8 mouse cellular contexts compared by ENCODE assay signal in the genomic region with DNA sequence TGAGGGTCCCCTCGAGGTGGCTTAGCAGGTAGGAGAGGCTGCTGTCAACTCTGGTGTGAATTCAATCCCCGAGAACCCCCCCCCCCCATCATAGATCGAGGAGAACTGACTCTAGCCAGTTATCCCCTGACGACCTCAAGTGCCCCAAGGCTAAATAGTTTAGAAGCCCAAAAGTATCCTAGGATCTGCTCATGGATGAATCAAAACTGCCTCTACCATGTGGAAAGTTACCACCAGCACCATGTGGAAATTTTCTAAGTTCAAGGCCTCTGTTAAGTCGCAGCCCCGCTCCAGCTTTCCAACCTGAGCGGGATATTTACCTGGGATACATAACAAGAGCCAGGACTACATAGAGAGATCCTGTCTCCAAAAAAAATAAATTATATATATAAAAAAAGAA. TPM values are rescaled to one million over a fixed set of nuclear protein-coding genes. Genes with fewer than 3 reads are reported as not detected.
DNase-seq lines count a peak whose midpoint lies in the region; ATAC-seq and TF ChIP-seq lines count a peak whose summit lies in the region.
"Had no signal": no experiment of that assay in that cellular context is flagged by ENCODE, and none has a peak within 500 bp of the region (broad histone marks: within the 10 kb centered on the region; RNA-seq: fewer than 3 reads in every experiment).

No protein-coding gene starts in this region.

- no peaks in the 10 kb centered on the region for H3K9me3 ChIP-seq in lung, embryonic 16.5 days (ENCODE audit: control insufficient read depth, low read length)
- H3K9me3 ChIP-seq in limb, embryonic 11.5 days (ENCODE audit: control insufficient read depth, low read length) = no peaks in the 10 kb centered on the region
- H3K9me3 ChIP-seq in stomach, embryonic 15.5 days = no peaks in the 10 kb centered on the region

- no peak overlapping the region for H3K27ac ChIP-seq in lung, embryonic 16.5 days (ENCODE audit: low read length)
- no peak overlapping the region for H3K27ac ChIP-seq in embryonic fibroblast, embryonic 13.5 days (ENCODE audit: insufficient read depth, low read length)
- no peak overlapping the region for H3K27ac ChIP-seq in limb, embryonic 11.5 days (replicated peaks; ENCODE audit: low read depth, low read length)
- 0 out of 2 replicates have a peak overlapping the region, but pooled peaks have one; percentile 96 for H3K27ac ChIP-seq in stomach, embryonic 15.5 days

- ATAC-seq in lung, embryonic 16.5 days (ENCODE audit: low read depth) = no peak
- ATAC-seq in limb, embryonic 11.5 days (ENCODE audit: insufficient number of reproducible peaks, low FRiP score, low TSS enrichment, low read depth) = no peak
- ATAC-seq in stomach, embryonic 15.5 days (ENCODE audit: insufficient read depth, low FRiP score, low read depth) = no peak

- peaks cover 24% of the 10 kb centered on the region for H3K4me1 ChIP-seq in lung, embryonic 16.5 days (replicated peaks; ENCODE audit: control insufficient read depth, insufficient read depth, low read length)
- peaks cover 9% of the 10 kb centered on the region for H3K4me1 ChIP-seq in lung, adult 2 months (ENCODE audit: control insufficient read depth, insufficient read depth, low read length)
- peaks cover 3% of the 10 kb centered on the region; the same call in 1 of the 2 replicates for H3K4me1 ChIP-seq in embryonic fibroblast, embryonic 13.5 days (ENCODE audit: control insufficient read depth, insufficient read depth, low read length)
- H3K4me1 ChIP-seq in limb, embryonic 11.5 days (ENCODE audit: control insufficient read depth, insufficient read depth, low read length) = peaks cover 18% of the 10 kb centered on the region
- peaks cover 22% of the 10 kb centered on the region for H3K4me1 ChIP-seq in stomach, embryonic 15.5 days

- no peak for DNase-seq in lung, adult 2 months
- no peak for DNase-seq in limb, embryonic 11.5 days (ENCODE audit: low spot score)
- DNase-seq in natural killer cell, adult 2 months (ENCODE audit: low spot score in 2 of 2) = no peak
- no peak for DNase-seq in left cerebral cortex, postnatal 4 days

- 0 out of 2 replicates have a peak, but pooled peaks cover 2% of the 10 kb centered on the region for H3K36me3 ChIP-seq in lung, embryonic 16.5 days (ENCODE audit: control insufficient read depth, insufficient read depth, low read length)
- H3K36me3 ChIP-seq in limb, embryonic 11.5 days (ENCODE audit: control insufficient read depth, insufficient read depth, low read length) = peaks cover 4% of the 10 kb centered on the region; the same call in 1 of the 2 replicates
- no peaks in the 10 kb centered on the region for H3K36me3 ChIP-seq in stomach, embryonic 15.5 days

- TF ChIP-seq CTCF in lung, adult 2 months (IDR thresholded peaks at IDR 0.05; ENCODE audit: insufficient read depth, low read length) = no peak
- TF ChIP-seq CTCF in embryonic fibroblast, embryonic 13.5 days (IDR thresholded peaks at IDR 0.05; ENCODE audit: borderline replicate concordance, insufficient read depth, low read length) = no peak

- no peaks in the 10 kb centered on the region for H3K27me3 ChIP-seq in lung, embryonic 16.5 days (ENCODE audit: control insufficient read depth, insufficient read depth, low read depth, low read length)
- no peaks in the 10 kb centered on the region for H3K27me3 ChIP-seq in limb, embryonic 11.5 days (ENCODE audit: control insufficient read depth, insufficient read depth, low read length)
- no peaks in the 10 kb centered on the region for H3K27me3 ChIP-seq in stomach, embryonic 15.5 days (replicated peaks)

- H3K9ac ChIP-seq in lung, embryonic 16.5 days (ENCODE audit: low read length) = peak overlapping the region; percentile 88
- H3K9ac ChIP-seq in limb, embryonic 11.5 days (ENCODE audit: low read length) = no peak overlapping the region
- 0 out of 2 replicates have a peak overlapping the region, but pooled peaks have one; percentile 35 for H3K9ac ChIP-seq in stomach, embryonic 15.5 days

- no peak for TF ChIP-seq POLR2A in lung, adult 2 months (IDR thresholded peaks at IDR 0.05; ENCODE audit: borderline replicate concordance, extremely low read depth, low read depth, low read length)
- no peak for TF ChIP-seq POLR2A in embryonic fibroblast, embryonic 13.5 days (IDR thresholded peaks at IDR 0.05; ENCODE audit: low read depth, low read length)

- intact Hi-C loops in left cerebral cortex, postnatal 4 days (cut with DNase I) = no loop called here

- WGBS in lung, embryonic 16.5 days = 56% methylated on average over 7 of the region's 7 CpGs
- 65% methylated on average over 7 of the region's 7 CpGs for WGBS in lung, adult 2 months
- WGBS in limb, embryonic 11.5 days = 68% methylated on average over 7 of the region's 7 CpGs
- 58% methylated on average over 7 of the region's 7 CpGs for WGBS in stomach, embryonic 15.5 days

- H3K4me3 ChIP-seq in lung, embryonic 16.5 days (ENCODE audit: low read length) = peak overlapping the region; percentile 97
- H3K4me3 ChIP-seq in lung, adult 2 months (replicated peaks; ENCODE audit: extremely low read depth, low read depth, low read length) = no peak overlapping the region
- H3K4me3 ChIP-seq in embryonic fibroblast, embryonic 13.5 days (ENCODE audit: insufficient read depth, low read length) = peak overlapping the region; percentile 88
- peak overlapping the region; percentile 94 for H3K4me3 ChIP-seq in limb, embryonic 11.5 days (ENCODE audit: low read depth, low read length)
- H3K4me3 ChIP-seq in stomach, embryonic 15.5 days (replicated peaks) = peak overlapping the region; percentile 96

- H3K4me2 ChIP-seq in lung, embryonic 16.5 days (ENCODE audit: low read depth, low read length) = peak overlapping the region; percentile 79
- H3K4me2 ChIP-seq in limb, embryonic 11.5 days (ENCODE audit: low read depth, severe bottlenecking) = peak overlapping the region; percentile 80
- peak overlapping the region; percentile 70 for H3K4me2 ChIP-seq in stomach, embryonic 15.5 days

RNA-seq across cellular contexts. Expression of gene Ccnt1, which starts 1.5 kb away (rescaled TPM):
- polyA plus RNA-seq in lung, embryonic 16.5 days (2015; fragmentation: Nextera tagmentation; extraction: Ambion mirVana) = 51.6 and 64.2 TPM in 2 replicates
- polyA plus RNA-seq in lung, adult 2 months (2012; rRNA removed) = 10.4 and 13.0 TPM in 2 replicates
- 36.3 and 40.6 TPM in 2 replicates for polyA plus RNA-seq in embryonic fibroblast, embryonic 13.5 days (2011; ENCODE audit: insufficient read length, low read depth, missing spikeins)
- 62.9 and 66.2 TPM in 2 replicates for polyA plus RNA-seq in limb, embryonic 11.5 days (2014; fragmentation: Nextera tagmentation; extraction: Ambion mirVana)
- 46.7 and 48.6 TPM in 2 replicates for polyA plus RNA-seq in stomach, embryonic 15.5 days (2015; fragmentation: Nextera tagmentation; extraction: Ambion mirVana)
- total RNA-seq in left cerebral cortex, postnatal 4 days (2021) = 10 to 100 TPM; 51.5 to 61.1 TPM

RNA-seq across cellular contexts. Expression of gene 4930415O20Rik, which starts 1.6 kb away (rescaled TPM):
- polyA plus RNA-seq in lung, embryonic 16.5 days (2015; fragmentation: Nextera tagmentation; extraction: Ambion mirVana) = not detected in 2 replicates
- not detected in 2 replicates for polyA plus RNA-seq in lung, adult 2 months (2012; rRNA removed)
- not detected in 2 replicates for polyA plus RNA-seq in embryonic fibroblast, embryonic 13.5 days (2011; ENCODE audit: insufficient read length, low read depth, missing spikeins)
- polyA plus RNA-seq in limb, embryonic 11.5 days (2014; fragmentation: Nextera tagmentation; extraction: Ambion mirVana) = 0.29 TPM in 1 of 2 replicates, not detected in the other
- 0.43 TPM in 1 of 2 replicates, not detected in the other for polyA plus RNA-seq in stomach, embryonic 15.5 days (2015; fragmentation: Nextera tagmentation; extraction: Ambion mirVana)
- total RNA-seq in left cerebral cortex, postnatal 4 days (2021) = not detected
- polyA plus RNA-seq: brain, embryonic 14.5 days had no signal

RNA-seq across cellular contexts. Expression of gene Kansl2, which starts 35.2 kb away (rescaled TPM):
- 86.3 and 89.9 TPM in 2 replicates for polyA plus RNA-seq in lung, embryonic 16.5 days (2015; fragmentation: Nextera tagmentation; extraction: Ambion mirVana)
- 26.7 and 32.1 TPM in 2 replicates for polyA plus RNA-seq in lung, adult 2 months (2012; rRNA removed)
- 91.2 and 117 TPM in 2 replicates for polyA plus RNA-seq in embryonic fibroblast, embryonic 13.5 days (2011; ENCODE audit: insufficient read length, low read depth, missing spikeins)
- polyA plus RNA-seq in limb, embryonic 11.5 days (2014; fragmentation: Nextera tagmentation; extraction: Ambion mirVana) = 152 and 156 TPM in 2 replicates
- 79.4 and 86.7 TPM in 2 replicates for polyA plus RNA-seq in stomach, embryonic 15.5 days (2015; fragmentation: Nextera tagmentation; extraction: Ambion mirVana)
- total RNA-seq in left cerebral cortex, postnatal 4 days (2021) = 10 to 100 TPM; 72.2 to 77.1 TPM

RNA-seq across cellular contexts. Expression of gene Adcy6, which starts 40.7 kb away (rescaled TPM):
- polyA plus RNA-seq in lung, embryonic 16.5 days (2015; fragmentation: Nextera tagmentation; extraction: Ambion mirVana) = 21.5 and 21.7 TPM in 2 replicates
- 52.3 and 62.8 TPM in 2 replicates for polyA plus RNA-seq in lung, adult 2 months (2012; rRNA removed)
- polyA plus RNA-seq in embryonic fibroblast, embryonic 13.5 days (2011; ENCODE audit: insufficient read length, low read depth, missing spikeins) = 49.8 and 56.5 TPM in 2 replicates
- polyA plus RNA-seq in limb, embryonic 11.5 days (2014; fragmentation: Nextera tagmentation; extraction: Ambion mirVana) = 16.2 and 18.9 TPM in 2 replicates
- polyA plus RNA-seq in stomach, embryonic 15.5 days (2015; fragmentation: Nextera tagmentation; extraction: Ambion mirVana) = 21.9 and 22.5 TPM in 2 replicates
- 10 to 100 TPM; 55.1 to 56.6 TPM for total RNA-seq in left cerebral cortex, postnatal 4 days (2021)
